Mouse (Mus musculus) CD4-positive, CD25-positive, alpha-beta regulatory T cell, adult 9 weeks (primary cell): ENCODE measurements around the gene Ctsg. TPM values are rescaled to one million over a fixed set of nuclear protein-coding genes. Genes with fewer than 3 reads are reported as not detected.

Experiments
- polyA plus RNA-seq: library from polyadenylated mRNA; unstranded; fragments of 100-300 nt; shearing (Covaris generic); gene quantifications from one replicate; pipeline ENCODE4 v1.2.1, GENCODE M21; 2017

Ctsg gene
- polyA plus RNA-seq, result not detected

GRCm38 (mm10) chr14:56102386-56102785, at the start of gene Ctsg:
Gene Ctsg, minus strand, starts transcription at chr14:56102574.

DNA sequence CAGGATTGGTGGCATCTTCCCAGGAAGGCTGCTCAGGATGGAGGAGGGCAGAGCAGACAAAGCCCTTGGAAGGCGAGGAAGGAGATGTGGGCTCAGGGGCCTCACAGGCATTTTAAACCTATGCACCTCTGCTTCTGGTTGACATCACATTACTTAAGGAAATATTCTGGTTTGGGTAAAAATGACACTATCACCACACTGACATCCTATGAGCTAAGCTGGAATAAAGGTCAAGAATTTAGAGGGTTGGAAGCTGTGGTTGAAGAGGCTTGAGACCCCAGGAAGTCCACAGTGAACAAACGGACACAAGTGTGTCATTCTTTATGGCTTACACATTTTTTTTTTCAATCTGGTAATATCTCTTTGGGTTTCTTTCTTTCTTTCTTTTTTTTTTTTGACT, 30.1 kb upstream of the Ctsg start, which contains the start of gene Gzmd:
Gzmd (minus strand) TSS at position 101 of the 400 bp plus-strand sequence.

DNA sequence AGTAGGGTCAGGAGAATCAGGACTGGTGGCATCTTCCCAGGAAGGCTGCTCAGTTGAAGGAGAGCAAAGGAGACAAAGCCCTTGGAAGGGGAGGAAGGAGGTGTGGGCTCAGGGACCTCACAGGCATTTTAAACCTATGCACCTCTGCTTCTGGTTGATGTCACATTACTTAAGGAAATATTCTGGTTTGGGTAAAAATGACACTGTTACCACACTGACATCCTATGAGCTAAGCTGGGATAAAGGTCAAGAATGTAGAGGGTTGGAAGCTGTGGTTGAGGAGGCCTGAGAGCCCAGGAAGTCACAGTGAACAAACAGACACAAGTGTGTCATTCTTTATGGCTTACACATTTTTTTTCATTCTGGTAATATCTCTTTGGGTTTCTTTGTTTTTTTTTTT, 18.2 kb upstream of the Ctsg start, which contains the start of gene Gzme:
Gzme (minus strand) TSS at position 101 of the 400 bp plus-strand sequence.

DNA sequence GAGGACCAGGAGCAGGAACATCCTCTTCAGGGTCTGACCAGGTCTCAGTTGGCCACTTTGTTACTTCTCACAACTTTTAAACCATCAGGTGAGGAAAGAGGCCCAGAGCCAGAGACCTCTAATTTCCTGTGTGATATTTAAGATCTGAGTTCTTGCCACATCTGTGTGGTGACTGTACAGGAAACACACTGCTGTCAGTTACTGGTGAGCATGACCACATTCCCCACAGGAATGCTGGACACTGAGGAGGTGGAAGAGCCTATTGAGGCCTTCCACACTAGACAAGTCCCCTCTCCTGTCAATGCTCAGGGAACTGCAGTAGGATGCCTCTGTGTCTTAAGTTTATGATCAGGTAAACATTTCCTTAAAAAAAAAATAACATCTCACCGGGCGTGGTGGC, 17.2 kb downstream of the Ctsg start, which contains the start of gene Mcpt8:
Mcpt8 (minus strand) TSS at position 107 of the 400 bp plus-strand sequence.

GRCm38 (mm10) chr14:56062213-56062612, 40.2 kb downstream of the Ctsg start, which contains the start of gene Mcpt4:
Gene Mcpt4, minus strand, starts transcription at chr14:56062313.

Other genes with a start within 250 kb of the Ctsg start
- 1.7 TPM for gene Nynrin, start 248.6 kb downstream of the Ctsg start, polyA plus RNA-seq
- 0.25 TPM for gene Cbln3, start 218.2 kb downstream of the Ctsg start, polyA plus RNA-seq
- gene Khnyn, start 217.6 kb downstream of the Ctsg start, polyA plus RNA-seq, result 90.5 TPM
- gene Sdr39u1, start 202.3 kb downstream of the Ctsg start, polyA plus RNA-seq, result 86.9 TPM
- gene Cma1, start 157.9 kb downstream of the Ctsg start, polyA plus RNA-seq, result not detected
- not detected for gene Cma2, start 151.6 kb downstream of the Ctsg start, polyA plus RNA-seq
- gene Mcpt1, start 84.6 kb downstream of the Ctsg start, polyA plus RNA-seq, result not detected
- not detected for gene Mcpt9, start 72.1 kb downstream of the Ctsg start, polyA plus RNA-seq
- not detected for gene Mcpt2, start 60.5 kb downstream of the Ctsg start, polyA plus RNA-seq
- not detected for gene Mcpt4, start 40.3 kb downstream of the Ctsg start, polyA plus RNA-seq
- gene Mcpt8, start 17.3 kb downstream of the Ctsg start, polyA plus RNA-seq, result not detected
- gene Gzme, start 18.1 kb upstream of the Ctsg start, polyA plus RNA-seq, result not detected
- not detected for gene Gzmd, start 30.0 kb upstream of the Ctsg start, polyA plus RNA-seq
- gene Gzmg, start 57.0 kb upstream of the Ctsg start, polyA plus RNA-seq, result not detected
- gene Gzmn, start 72.0 kb upstream of the Ctsg start, polyA plus RNA-seq, result not detected
- gene Gzmf, start 108.8 kb upstream of the Ctsg start, polyA plus RNA-seq, result not detected
- gene Gzmc, start 132.1 kb upstream of the Ctsg start, polyA plus RNA-seq, result 5.7 TPM
- gene Gzmb, start 159.7 kb upstream of the Ctsg start, polyA plus RNA-seq, result 15.5 TPM